Mouse (Mus musculus) c-Kit-positive CD71-positive TER-119-negative erythroid progenitor cells, embryonic 14.5 days (primary cell): ENCODE measurements at regions not wholly inside any gene's neighbourhood (a gene's known extent, or its start where the extent isn't known, plus 50 kb on each side); places are given as distances from the start of the nearest gene placed in this dataset.

ENCODE experiments used
- DNase-seq: peaks from one replicate; pipeline ENCODE4 v3.0.0-alpha.2; 2013; ENCODE audit warnings: low read depth

GRCm38 (mm10) chr9:41220105-41220669 is 58.7 kb upstream of the Ubash3b start:
- no peak for DNase-seq

GRCm38 (mm10) chr9:41218702-41219101 is 57.2 kb upstream of the Ubash3b start:
- no peak for DNase-seq

- no peak for DNase-seq
Observed at GRCm38 (mm10) chr9:41216248-41216647, 54.8 kb upstream of the Ubash3b start.

- no peak for DNase-seq
Observed at GRCm38 (mm10) chr9:41215026-41215425, 53.5 kb upstream of the Ubash3b start.

GRCm38 (mm10) chr9:41212943-41213529 is 51.5 kb upstream of the Ubash3b start:
- DNase-seq = no peak

- no peak for DNase-seq
Observed at GRCm38 (mm10) chr9:41212303-41212901, 50.9 kb upstream of the Ubash3b start.

- DNase-seq = no peak
Observed at GRCm38 (mm10) chr9:41211865-41212302, 50.4 kb upstream of the Ubash3b start.
